Comparison of ENCODE assay signal across 8 mouse cellular contexts in the genomic region with DNA sequence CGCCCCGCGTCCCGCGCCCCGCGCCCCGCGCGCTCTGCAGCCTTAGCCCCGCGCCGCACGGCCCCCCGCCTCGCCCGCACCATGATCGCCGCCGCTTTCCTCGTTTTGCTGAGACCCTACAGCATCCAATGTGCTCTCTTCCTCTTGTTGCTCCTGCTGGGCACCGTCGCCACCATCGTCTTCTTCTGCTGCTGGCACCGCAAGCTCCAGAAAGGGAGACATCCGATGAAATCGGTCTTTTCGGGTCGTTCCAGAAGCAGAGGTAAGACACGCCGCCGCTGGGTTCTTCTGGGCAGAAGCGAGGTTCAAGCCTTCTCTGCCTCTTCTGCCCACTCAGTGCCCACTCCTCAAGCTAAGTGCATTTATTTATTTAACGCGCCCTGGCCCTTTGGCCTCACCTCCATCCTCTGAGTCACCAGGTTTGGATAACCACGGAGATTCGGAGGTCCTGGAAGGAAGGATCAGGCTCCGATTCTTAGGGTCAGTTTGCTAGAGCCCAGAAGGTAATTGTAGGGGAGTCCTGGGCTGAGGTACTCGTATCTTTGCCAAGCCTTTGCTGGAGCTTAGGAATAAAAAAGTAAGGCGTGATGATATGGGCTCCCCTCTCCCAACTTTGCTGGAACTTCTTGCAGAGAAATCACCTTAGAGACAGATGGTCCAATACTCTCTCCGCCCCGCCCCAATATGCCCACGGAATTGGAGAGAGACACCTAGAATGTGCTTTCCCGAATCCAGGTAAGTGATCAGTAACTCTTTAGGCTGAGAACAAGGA. TPM values are rescaled to one million over a fixed set of nuclear protein-coding genes. Genes with fewer than 3 reads are reported as not detected.
DNase-seq lines count a peak whose midpoint lies in the region; ATAC-seq and TF ChIP-seq lines count a peak whose summit lies in the region.

Gene Dst, plus strand, starts transcription at position 35 of the 772 bp plus-strand sequence.

- peak within 1 kb of the TSS; percentile 88 for H3K4me2 ChIP-seq in midbrain, embryonic 13.5 days (replicated peaks)

- WGBS in spleen, adult 2 months: 8% methylated on average over 37 of the region's 44 CpGs
- 4% methylated on average over 44 of the region's 44 CpGs for WGBS in large intestine, adult 2 months
- 7% methylated on average over 27 of the region's 44 CpGs for WGBS in midbrain, embryonic 13.5 days

- H3K27me3 ChIP-seq in spleen, adult 2 months (ENCODE audit: control insufficient read depth, insufficient read depth, low read length): peaks cover 14% of the 10 kb centered on the region
- H3K27me3 ChIP-seq in midbrain, embryonic 13.5 days: peaks cover 30% of the 10 kb centered on the region

- peak within 1 kb of the TSS; percentile 77 for H3K9ac ChIP-seq in midbrain, embryonic 13.5 days (replicated peaks)

- TF ChIP-seq POLR2A in spleen, adult 2 months (IDR thresholded peaks at IDR 0.05; ENCODE audit: low read depth, low read length): no peak

- no peaks in the 10 kb centered on the region for H3K9me3 ChIP-seq in midbrain, embryonic 13.5 days

- DNase-seq in adrenal gland, adult 18-20 months (ENCODE audit: low spot score in 2 of 2): no peak
- no peak for DNase-seq in adrenal gland, adult (ENCODE audit: inconsistent age in 2 of 2, low spot score in 1 of 2)
- DNase-seq in spleen, adult 2 months (ENCODE audit: low read depth in 1 of 2, low spot score in 2 of 2): no peak
- no peak for DNase-seq in spleen, adult 12 weeks (ENCODE audit: low spot score)
- no peak for DNase-seq in gastrocnemius, postnatal 4 days (ENCODE audit: low spot score in 2 of 2)
- DNase-seq in large intestine, adult 2 months (ENCODE audit: low read depth, low spot score): no peak
- no peak for DNase-seq in MN1 (ENCODE audit: low spot score)

- peak within 1 kb of the TSS; percentile 51 for H3K4me3 ChIP-seq in spleen, adult 2 months (ENCODE audit: extremely low read depth, insufficient read depth, insufficient read length)
- peak within 1 kb of the TSS; percentile 66 for H3K4me3 ChIP-seq in midbrain, embryonic 13.5 days (replicated peaks)

- H3K36me3 ChIP-seq in spleen, adult 2 months (ENCODE audit: control insufficient read depth, insufficient read depth, low read length): no peaks in the 10 kb centered on the region
- no peaks in the 10 kb centered on the region for H3K36me3 ChIP-seq in midbrain, embryonic 13.5 days

- no peak; the same call in 1 of the 2 replicates for ATAC-seq in midbrain, embryonic 13.5 days

- H3K27ac ChIP-seq in spleen, adult 2 months (ENCODE audit: insufficient read depth, low read length): no peak within 1 kb of the TSS
- H3K27ac ChIP-seq in midbrain, embryonic 13.5 days: peak within 1 kb of the TSS; percentile 79

- no peak for TF ChIP-seq CTCF in spleen, adult 2 months (IDR thresholded peaks at IDR 0.05; ENCODE audit: extremely low read depth, insufficient read depth, insufficient read length, insufficient replicate concordance)

- H3K4me1 ChIP-seq in spleen, adult 2 months (ENCODE audit: control insufficient read depth, insufficient read depth, insufficient read length): peaks cover 5% of the 10 kb centered on the region; the same call in 1 of the 2 replicates
- peaks cover 26% of the 10 kb centered on the region for H3K4me1 ChIP-seq in midbrain, embryonic 13.5 days (replicated peaks)

RNA-seq across cellular contexts. Expression of gene Dst, which starts in this region (rescaled TPM):
- 100 to 1,000 TPM; 123 to 171 TPM for total RNA-seq in adrenal gland, adult 18-20 months (2021)
- 6.1 and 7.6 TPM in 2 replicates for polyA plus RNA-seq in spleen, adult 2 months (2012; rRNA removed)
- total RNA-seq in gastrocnemius, postnatal 4 days (2021): 100 to 1,000 TPM; 181 to 191 TPM
- polyA plus RNA-seq in large intestine, adult 2 months (2012; rRNA removed): 16.3 and 28.6 TPM in 2 replicates
- polyA plus RNA-seq in midbrain, embryonic 13.5 days (2015; fragmentation: Nextera tagmentation; extraction: Ambion mirVana): 35.2 and 38.3 TPM in 2 replicates
